Mouse (Mus musculus): ENCODE results near the gene Tipin. TPM values are rescaled to one million over a fixed set of nuclear protein-coding genes. Genes with fewer than 3 reads are reported as not detected.
"Not testable (repeated sequence)": the region's sequence is repeated elsewhere in the genome, so short reads cannot be mapped to it uniquely, and the experiment has no call there.

The Tipin gene
- polyA plus RNA-seq, 1 experiment from 2014 or later: 70.2 TPM

DNA sequence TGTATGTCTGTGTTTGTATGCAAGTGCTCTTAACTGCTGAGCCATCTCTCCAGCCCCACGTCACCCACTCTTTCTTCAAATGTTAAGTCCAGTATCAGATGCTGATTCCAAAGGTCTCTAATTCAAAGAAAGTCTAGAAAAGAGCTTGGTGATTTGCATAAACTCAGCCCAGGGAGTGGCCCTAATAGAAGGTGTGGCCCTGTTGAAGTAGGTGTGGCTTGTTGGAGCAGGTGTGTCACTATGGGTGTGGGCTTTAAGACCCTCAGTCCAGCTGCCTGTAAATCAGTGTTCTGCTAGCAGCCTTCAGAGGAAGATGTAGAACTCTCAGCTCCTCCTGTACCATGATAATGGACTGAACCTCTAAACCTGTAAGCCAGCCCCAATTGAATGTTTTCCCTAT lies 14.2 kb upstream of the Tipin start:
- 82% methylated on average over 1 of the region's 1 CpGs for WGBS
- Histone ChIP-seq H3K4me2 (replicated peaks; ENCODE audit: low read depth, low read length) (no peak overlapping the region), H3K36me3 (ENCODE audit: insufficient read depth, low read length) (no peaks in the 10 kb centered on the region), H3K27me3 (replicated peaks; ENCODE audit: insufficient read depth, low read length) (no peaks in the 10 kb centered on the region), H3K4me1 (ENCODE audit: insufficient read depth, low read depth, low read length) (no peaks in the 10 kb centered on the region), H3K27ac (ENCODE audit: low read length) (no peak overlapping the region), H3K4me3 (ENCODE audit: low read depth, low read length) (no peak overlapping the region), H3K9ac (replicated peaks; ENCODE audit: low read depth) (no peak overlapping the region), H3K9me3 (ENCODE audit: low read length) (no peaks in the 10 kb centered on the region)
- ATAC-seq (no peak), DNase-seq (ENCODE audit: low spot score) (no peak)
- TF ChIP-seq EP300 (IDR thresholded peaks at IDR 0.05) (no peak), CTCF (IDR thresholded peaks at IDR 0.05) (no peak)

- H3K36me3 ChIP-seq (ENCODE audit: insufficient read depth, low read length): no peaks in the 10 kb centered on the region
These were observed 13.2 kb upstream of the Tipin start for GRCm38 (mm10) chr9:64268196-64268595.

GRCm38 (mm10) chr9:64268836-64269235 lies 12.5 kb upstream of the Tipin start:
- ATAC-seq; DNase-seq (ENCODE audit: low spot score); H3K9me3 ChIP-seq (ENCODE audit: low read length); H3K27me3 ChIP-seq (replicated peaks; ENCODE audit: insufficient read depth, low read length); H3K4me1 ChIP-seq (ENCODE audit: insufficient read depth, low read depth, low read length); H3K4me2 ChIP-seq (replicated peaks; ENCODE audit: low read depth, low read length); H3K9ac ChIP-seq (replicated peaks; ENCODE audit: low read depth); H3K36me3 ChIP-seq (ENCODE audit: insufficient read depth, low read length); H3K4me3 ChIP-seq (ENCODE audit: low read depth, low read length); H3K27ac ChIP-seq (ENCODE audit: low read length): not testable (repeated sequence)
- WGBS: 95% methylated on average over 8 of the region's 8 CpGs

More at GRCm38 (mm10) chr9:64268196-64268595, 13.2 kb upstream of the Tipin start:
- TF ChIP-seq EP300 (IDR thresholded peaks at IDR 0.05): no peak
- TF ChIP-seq CTCF (IDR thresholded peaks at IDR 0.05): no peak
- H3K4me1 ChIP-seq (ENCODE audit: insufficient read depth, low read depth, low read length): no peaks in the 10 kb centered on the region
- H3K27me3 ChIP-seq (replicated peaks; ENCODE audit: insufficient read depth, low read length): no peaks in the 10 kb centered on the region
- ATAC-seq: no peak
- no peak overlapping the region for H3K4me3 ChIP-seq (ENCODE audit: low read depth, low read length)
- WGBS: 68% methylated on average over 10 of the region's 10 CpGs
- no peak overlapping the region for H3K27ac ChIP-seq (ENCODE audit: low read length)
- H3K9me3 ChIP-seq (ENCODE audit: low read length): no peaks in the 10 kb centered on the region
- no peak overlapping the region for H3K4me2 ChIP-seq (replicated peaks; ENCODE audit: low read depth, low read length)
- H3K9ac ChIP-seq (replicated peaks; ENCODE audit: low read depth): no peak overlapping the region
- no peak for DNase-seq (ENCODE audit: low spot score)

DNA sequence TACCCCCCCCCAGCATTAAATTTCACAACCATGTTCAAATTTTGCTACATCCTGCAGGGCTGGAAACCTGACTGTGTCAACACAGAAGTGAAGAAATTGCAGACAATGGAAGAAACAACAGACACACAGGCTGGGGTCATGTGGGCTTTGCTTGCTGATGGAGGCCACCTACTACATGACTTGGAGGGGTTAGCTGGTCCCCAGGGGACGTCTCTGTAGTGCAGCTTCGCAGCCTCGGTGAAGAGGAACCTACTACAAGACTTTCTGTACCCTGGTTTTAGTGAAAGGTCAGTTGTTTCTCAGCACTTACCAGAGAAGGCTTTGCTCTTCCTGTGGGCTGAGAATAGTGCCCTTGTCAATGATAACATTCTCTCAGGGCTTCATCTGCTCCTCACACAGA lies 10.1 kb upstream of the Tipin start:
- H3K9ac ChIP-seq (replicated peaks; ENCODE audit: low read depth): no peak overlapping the region
- no peaks in the 10 kb centered on the region for H3K27me3 ChIP-seq (replicated peaks; ENCODE audit: insufficient read depth, low read length)
- no peak for ATAC-seq
- TF ChIP-seq CTCF (IDR thresholded peaks at IDR 0.05): no peak
- no peak overlapping the region for H3K4me3 ChIP-seq (ENCODE audit: low read depth, low read length)
- no peak overlapping the region for H3K4me2 ChIP-seq (replicated peaks; ENCODE audit: low read depth, low read length)
- WGBS: 56% methylated on average over 3 of the region's 3 CpGs
- no peaks in the 10 kb centered on the region for H3K4me1 ChIP-seq (ENCODE audit: insufficient read depth, low read depth, low read length)
- DNase-seq (ENCODE audit: low spot score): no peak
- no peaks in the 10 kb centered on the region for H3K36me3 ChIP-seq (ENCODE audit: insufficient read depth, low read length)
- no peaks in the 10 kb centered on the region for H3K9me3 ChIP-seq (ENCODE audit: low read length)
- no peak overlapping the region for H3K27ac ChIP-seq (ENCODE audit: low read length)

- no peaks in the 10 kb centered on the region for H3K36me3 ChIP-seq (ENCODE audit: insufficient read depth, low read length)
- DNase-seq (ENCODE audit: low spot score) (peak; percentile 66), ATAC-seq (no peak; the same call in 1 of the 2 replicates)
- H3K4me1 ChIP-seq (ENCODE audit: insufficient read depth, low read depth, low read length): no peaks in the 10 kb centered on the region
- no peak for TF ChIP-seq EP300 (IDR thresholded peaks at IDR 0.05)
- peak; percentile 77 for TF ChIP-seq CTCF (IDR thresholded peaks at IDR 0.05)
- no peaks in the 10 kb centered on the region for H3K27me3 ChIP-seq (replicated peaks; ENCODE audit: insufficient read depth, low read length)
- H3K4me3 ChIP-seq (ENCODE audit: low read depth, low read length): no peak overlapping the region
- H3K27ac ChIP-seq (ENCODE audit: low read length): no peak overlapping the region
- H3K9ac ChIP-seq (replicated peaks; ENCODE audit: low read depth): no peak overlapping the region
- H3K9me3 ChIP-seq (ENCODE audit: low read length): no peaks in the 10 kb centered on the region
- 36% methylated on average over 7 of the region's 7 CpGs for WGBS
- no peak overlapping the region for H3K4me2 ChIP-seq (replicated peaks; ENCODE audit: low read depth, low read length)
These were observed 8.8 kb upstream of the Tipin start for GRCm38 (mm10) chr9:64272611-64273010.

GRCm38 (mm10) chr9:64273757-64274156 lies 7.6 kb upstream of the Tipin start:
- Histone ChIP-seq H3K4me2 (replicated peaks; ENCODE audit: low read depth, low read length) (no peak overlapping the region), H3K4me3 (ENCODE audit: low read depth, low read length) (no peak overlapping the region), H3K36me3 (ENCODE audit: insufficient read depth, low read length) (no peaks in the 10 kb centered on the region), H3K9ac (replicated peaks; ENCODE audit: low read depth) (no peak overlapping the region), H3K9me3 (ENCODE audit: low read length) (no peaks in the 10 kb centered on the region), H3K4me1 (ENCODE audit: insufficient read depth, low read depth, low read length) (no peaks in the 10 kb centered on the region), H3K27me3 (replicated peaks; ENCODE audit: insufficient read depth, low read length) (no peaks in the 10 kb centered on the region), H3K27ac (ENCODE audit: low read length) (no peak overlapping the region)
- TF ChIP-seq EP300 (IDR thresholded peaks at IDR 0.05): no peak
- DNase-seq (ENCODE audit: low spot score): no peak
- 75% methylated on average over 4 of the region's 4 CpGs for WGBS
- no peak for ATAC-seq

GRCm38 (mm10) chr9:64274291-64274690 lies 7.1 kb upstream of the Tipin start:
- ATAC-seq (no peak), DNase-seq (ENCODE audit: low spot score) (no peak)
- Histone ChIP-seq H3K9me3 (ENCODE audit: low read length) (no peaks in the 10 kb centered on the region), H3K27ac (ENCODE audit: low read length) (no peak overlapping the region), H3K9ac (replicated peaks; ENCODE audit: low read depth) (no peak overlapping the region), H3K4me2 (replicated peaks; ENCODE audit: low read depth, low read length) (no peak overlapping the region), H3K4me3 (ENCODE audit: low read depth, low read length) (no peak overlapping the region), H3K4me1 (ENCODE audit: insufficient read depth, low read depth, low read length) (no peaks in the 10 kb centered on the region), H3K27me3 (replicated peaks; ENCODE audit: insufficient read depth, low read length) (no peaks in the 10 kb centered on the region), H3K36me3 (ENCODE audit: insufficient read depth, low read length) (no peaks in the 10 kb centered on the region)
- 64% methylated on average over 4 of the region's 4 CpGs for WGBS
- TF ChIP-seq EP300 (IDR thresholded peaks at IDR 0.05) (no peak), CTCF (IDR thresholded peaks at IDR 0.05) (no peak)
